Mouse (Mus musculus): ENCODE measurements around the gene Gpx7.
"Not testable (repeated sequence)": the region's sequence is repeated elsewhere in the genome, so short reads cannot be mapped to it uniquely, and the experiment has no call there.

Gpx7 gene

GRCm38 (mm10) chr4:108391124-108391523 lies 15.6 kb downstream of the Gpx7 start:
- DNase-seq (ENCODE audit: low spot score) = no peak

GRCm38 (mm10) chr4:108388741-108389140 lies 18.0 kb downstream of the Gpx7 start:
- no peak for DNase-seq (ENCODE audit: low spot score)

GRCm38 (mm10) chr4:108387681-108388253 lies 19.0 kb downstream of the Gpx7 start:
- no peak for DNase-seq (ENCODE audit: low spot score)

- DNase-seq (ENCODE audit: low spot score) = no peak
Observed at GRCm38 (mm10) chr4:108387106-108387505, 19.7 kb downstream of the Gpx7 start.

- no peak for DNase-seq (ENCODE audit: low spot score)
Observed at GRCm38 (mm10) chr4:108386087-108386486, 20.7 kb downstream of the Gpx7 start.

- DNase-seq (ENCODE audit: low spot score) = peak; percentile 8
Observed at GRCm38 (mm10) chr4:108383183-108383714, 23.5 kb downstream of the Gpx7 start, which contains the start of gene Shisal2a. Shisal2a (minus strand) TSS chr4:108383349.

- DNase-seq (ENCODE audit: low spot score) = no peak
Observed at GRCm38 (mm10) chr4:108380146-108380545, 26.6 kb downstream of the Gpx7 start.

- no peak for DNase-seq (ENCODE audit: low spot score)
Observed at GRCm38 (mm10) chr4:108379476-108379875, 27.3 kb downstream of the Gpx7 start.

- DNase-seq (ENCODE audit: low spot score) = no peak
Observed at GRCm38 (mm10) chr4:108372166-108372565, 34.6 kb downstream of the Gpx7 start.

- DNase-seq (ENCODE audit: low spot score) = no peak
Observed at GRCm38 (mm10) chr4:108371421-108371820, 35.3 kb downstream of the Gpx7 start.

- no peak for DNase-seq (ENCODE audit: low spot score)
Observed at GRCm38 (mm10) chr4:108370409-108370808, 36.4 kb downstream of the Gpx7 start.

- no peak for DNase-seq (ENCODE audit: low spot score)
Observed at GRCm38 (mm10) chr4:108369254-108369653, 37.5 kb downstream of the Gpx7 start.

GRCm38 (mm10) chr4:108364111-108364476 lies 42.7 kb downstream of the Gpx7 start:
- no peak for DNase-seq (ENCODE audit: low spot score)

- DNase-seq (ENCODE audit: low spot score) = no peak
Observed at GRCm38 (mm10) chr4:108363355-108364110, 43.2 kb downstream of the Gpx7 start.

- DNase-seq (ENCODE audit: low spot score) = no peak
Observed at GRCm38 (mm10) chr4:108362321-108363261, 44.2 kb downstream of the Gpx7 start.

- DNase-seq (ENCODE audit: low spot score) = no peak
Observed at GRCm38 (mm10) chr4:108360136-108361055, 46.4 kb downstream of the Gpx7 start.

- DNase-seq (ENCODE audit: low spot score) = no peak
Observed at GRCm38 (mm10) chr4:108358498-108358897, 48.3 kb downstream of the Gpx7 start.

- no peak for DNase-seq (ENCODE audit: low spot score)
Observed at GRCm38 (mm10) chr4:108357458-108357857, 49.3 kb downstream of the Gpx7 start.

- DNase-seq (ENCODE audit: low spot score) = not testable (repeated sequence)
Observed at GRCm38 (mm10) chr4:108353591-108353990, 53.2 kb downstream of the Gpx7 start.

GRCm38 (mm10) chr4:108350819-108351218 lies 55.9 kb downstream of the Gpx7 start:
- DNase-seq (ENCODE audit: low spot score) = no peak

Measured in T-cell, adult 2 months (primary cell).